Mouse (Mus musculus) CH12.LX (cell line): ENCODE data around the gene Runx2. TPM values are rescaled to one million over a fixed set of nuclear protein-coding genes. Genes with fewer than 3 reads are reported as not detected.

ENCODE experiments used
- DNase-seq: peaks from one replicate; pipeline ENCODE4 v3.0.0-alpha.2; 2013; ENCODE audit errors: extremely low read depth
- H3K27ac ChIP-seq: 2 replicates; pipeline ENCODE4 v1.5.1; 2012; ENCODE audit warnings: low read depth, mild to moderate bottlenecking, control low read depth, moderate library complexity; ENCODE audit not compliant: insufficient read depth
- H3K27me3 ChIP-seq: replicated peaks from 2 replicates; pipeline ENCODE3; 2012; ENCODE audit warnings: inconsistent platforms
- H3K36me3 ChIP-seq, 2 experiments: replicated peaks in 1 of 2; 2 replicates each; pipeline versions ENCODE3 to v1.6.1; 2012; ENCODE audit warnings: inconsistent platforms in 1 of 2, low read length in 1 of 2, mild to moderate bottlenecking in 1 of 2, mixed read lengths in 1 of 2, moderate library complexity in 1 of 2; ENCODE audit not compliant: control insufficient read depth in 1 of 2, insufficient read depth in 1 of 2
- H3K4me1 ChIP-seq, 2 experiments: 2 replicates each; pipeline ENCODE4 v1.6.1; 2012; ENCODE audit warnings: inconsistent platforms in 1 of 2, moderate library complexity in 1 of 2; ENCODE audit not compliant: insufficient read depth in 2 of 2, control insufficient read depth in 1 of 2
- H3K4me2 ChIP-seq: 2 replicates; pipeline ENCODE4 v1.6.1; 2012; ENCODE audit warnings: low read depth, mild to moderate bottlenecking, control low read depth; ENCODE audit not compliant: poor library complexity, insufficient read depth, severe bottlenecking
- H3K4me3 ChIP-seq, 3 experiments: fragments of 150-350 bp in 1 of 3; sonication (generic) in 1 of 3; replicated peaks in 1 of 3; 2 replicates each; pipeline versions ENCODE3 to v1.5.1; 2011 to 2012; ENCODE audit warnings: low read depth in 2 of 3, low read length in 2 of 3, mild to moderate bottlenecking in 2 of 3, moderate library complexity in 2 of 3, control low read depth in 1 of 3, improper control_type of control experiment in 1 of 3, inconsistent platforms in 1 of 3, mixed read lengths in 1 of 3; ENCODE audit not compliant: poor library complexity in 1 of 3
- H3K79me2 ChIP-seq: replicated peaks from 2 replicates; pipeline ENCODE4 v1.6.1; 2012; ENCODE audit warnings: mild to moderate bottlenecking, moderate library complexity; ENCODE audit not compliant: control insufficient read depth, poor library complexity, insufficient read depth, severe bottlenecking; ENCODE audit errors: extremely low read depth
- H3K9ac ChIP-seq: 2 replicates; pipeline ENCODE4 v1.6.1; 2012; ENCODE audit warnings: low read depth, mild to moderate bottlenecking, control low read depth, moderate library complexity; ENCODE audit not compliant: insufficient read depth
- H3K9me3 ChIP-seq: replicated peaks from 2 replicates; pipeline ENCODE3; 2012; ENCODE audit warnings: low read length, inconsistent platforms, mixed read lengths
- BHLHE40 ChIP-seq: IDR thresholded peaks from 2 replicates; pipeline ENCODE4 v1.6.1; 2011; ENCODE audit warnings: mild to moderate bottlenecking, low read depth, low read length, improper control_type of control experiment
- ETS1 ChIP-seq: conservative IDR thresholded peaks from 2 replicates; pipeline ENCODE4 v1.6.1; 2012; ENCODE audit warnings: low read depth, mild to moderate bottlenecking, inconsistent platforms, low read length, improper control_type of control experiment, moderate library complexity
- HCFC1 ChIP-seq: IDR thresholded peaks from 2 replicates; pipeline ENCODE4 v1.6.1; 2012; ENCODE audit warnings: low read depth, mild to moderate bottlenecking, inconsistent platforms, low read length, improper control_type of control experiment
- JUND ChIP-seq: conservative IDR thresholded peaks from 2 replicates; pipeline ENCODE4 v1.6.1; 2011; ENCODE audit warnings: low read depth, low read length, improper control_type of control experiment
- MAFK ChIP-seq: IDR thresholded peaks from 2 replicates; pipeline ENCODE4 v1.6.1; 2011; ENCODE audit warnings: low read length, improper control_type of control experiment; ENCODE audit not compliant: insufficient replicate concordance
- MAX ChIP-seq: IDR thresholded peaks from 2 replicates; pipeline ENCODE4 v1.6.1; 2011; ENCODE audit warnings: low read length, improper control_type of control experiment
- MAZ ChIP-seq: IDR thresholded peaks from 2 replicates; pipeline ENCODE4 v1.6.1; 2012; ENCODE audit warnings: low read depth, mild to moderate bottlenecking, inconsistent platforms, low read length, improper control_type of control experiment, moderate library complexity
- MXI1 ChIP-seq: IDR thresholded peaks from 2 replicates; pipeline ENCODE4 v1.6.1; 2011; ENCODE audit warnings: mild to moderate bottlenecking, low read depth, low read length, improper control_type of control experiment
- POLR2A ChIP-seq: IDR thresholded peaks from 2 replicates; pipeline ENCODE4 v1.6.1; 2011; ENCODE audit warnings: low read depth, mild to moderate bottlenecking, improper control_type of control experiment, low read length
- RAD21 ChIP-seq: IDR thresholded peaks from 2 replicates; pipeline ENCODE4 v1.6.1; 2011; ENCODE audit warnings: low read depth, mild to moderate bottlenecking, low read length, improper control_type of control experiment, moderate library complexity
- SIN3A ChIP-seq: IDR thresholded peaks from 2 replicates; pipeline ENCODE4 v1.6.1; 2012; ENCODE audit warnings: low read length, improper control_type of control experiment, inconsistent platforms
- TCF12 ChIP-seq: IDR thresholded peaks from 2 replicates; pipeline ENCODE4 v1.6.1; 2014; ENCODE audit warnings: low read depth, mild to moderate bottlenecking, inconsistent platforms, low read length, improper control_type of control experiment
- USF1 ChIP-seq: IDR thresholded peaks from 2 replicates; pipeline ENCODE4 v1.6.1; 2014; ENCODE audit warnings: low read depth, mild to moderate bottlenecking, inconsistent platforms, low read length, improper control_type of control experiment
- ZKSCAN1 ChIP-seq: IDR thresholded peaks from 2 replicates; pipeline ENCODE4 v1.6.1; 2012; ENCODE audit warnings: low read depth, inconsistent platforms, low read length, improper control_type of control experiment, borderline replicate concordance
- ZMIZ1 ChIP-seq: IDR thresholded peaks from 2 replicates; pipeline ENCODE4 v1.6.1; 2012; ENCODE audit warnings: low read depth, mild to moderate bottlenecking, inconsistent platforms, low read length, improper control_type of control experiment
- ZNF384 ChIP-seq: IDR thresholded peaks from 2 replicates; pipeline ENCODE4 v1.6.1; 2012; ENCODE audit warnings: low read depth, low read length, improper control_type of control experiment, inconsistent platforms
- dilution Hi-C: fragments of 300-500 bp; cut with MboI; formaldehyde crosslinking; loops from 2 replicates; pipeline ENCODE4 v1.14.3; 2020; ENCODE audit warnings: low sequenced_read_pairs; ENCODE audit not compliant: extremely low pct_unique_long_range_greater_than_20kb, extremely low pct_ligation_motif_present
- in situ Hi-C: fragments of 300-500 bp; cut with MboI; formaldehyde crosslinking; loops from 3 replicates; pipeline ENCODE4 v1.14.3; 2019; ENCODE audit warnings: low sequenced_read_pairs, low pct_ligation_motif_present, low pct_unique_long_range_greater_than_20kb, mixed read lengths
- polyA plus RNA-seq: library from polyadenylated mRNA; unstranded; fragments of >175 nt; gene quantifications from 2 replicates; pipeline ENCODE4 v1.2.1, GENCODE M21; 2012; ENCODE audit warnings: low read depth; ENCODE audit not compliant: insufficient read length
- total RNA-seq, 2 experiments: library from RNA; depleted of rRNA; stranded (reverse); fragments of 300-350 nt in 1 of 2; fragments of >200 nt in 1 of 2; gene quantifications; 2 replicates each; pipeline ENCODE4 v1.2.3; 2012 to 2014

The Runx2 gene
- total and polyA plus RNA-seq, 3 experiments, result 0.70 to 1.4 (median 1.1) TPM

DNA sequence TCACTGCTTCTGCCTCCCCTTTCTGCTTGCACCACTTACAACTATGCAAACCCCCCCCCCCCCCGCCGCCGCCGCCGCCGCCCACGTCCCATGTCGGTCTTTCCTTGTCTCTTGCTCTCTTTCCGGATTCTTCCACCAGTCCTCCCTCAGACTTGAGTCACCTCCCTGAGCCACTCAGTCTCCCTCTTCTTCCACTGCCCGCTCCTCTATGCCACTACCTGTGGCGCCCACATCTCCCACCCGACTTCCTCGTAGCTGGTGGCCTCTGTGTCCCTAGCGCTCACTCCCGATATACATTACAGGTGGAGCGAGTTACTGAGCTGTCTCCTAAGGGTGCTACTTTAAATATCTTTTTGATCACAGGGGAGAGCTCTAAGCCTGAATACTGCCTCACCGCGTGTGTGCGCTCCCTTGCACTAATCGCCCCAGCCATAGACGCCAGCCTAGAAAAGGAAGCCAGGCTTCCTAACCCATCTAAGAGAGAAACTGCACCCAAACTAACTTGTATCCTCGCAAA, 76.4 kb downstream of the Runx2 start:
- Histone ChIP-seq H3K9ac (no peak overlapping the region), H3K27me3 (peaks cover 12% of the 10 kb centered on the region), H3K27ac (no peak overlapping the region), H3K79me2 (no peaks in the 10 kb centered on the region), H3K4me2 (no peak overlapping the region), H3K36me3 (no peaks in the 10 kb centered on the region), H3K4me1 (peaks cover 6 to 10% of the 10 kb centered on the region in 2 experiments), H3K4me3 (no peak overlapping the region), H3K9me3 (peaks cover 8% of the 10 kb centered on the region)
- dilution Hi-C loops, result no loop called here
- no peak for DNase-seq
- in situ Hi-C loops, result loop anchor here (10.0 to 25.0 kb wide), 4 partner anchors 273 to 649 kb away; no protein-coding TSS in a partner anchor
- TF ChIP-seq POLR2A (no peak), MXI1 (no peak), BHLHE40 (no peak), HCFC1 (no peak), USF1 (no peak), TCF12 (no peak), RAD21 (no peak), ZNF384 (no peak), MAX (no peak), SIN3A (no peak), MAZ (no peak), JUND (no peak), ZKSCAN1 (no peak), ETS1 (no peak)

DNA sequence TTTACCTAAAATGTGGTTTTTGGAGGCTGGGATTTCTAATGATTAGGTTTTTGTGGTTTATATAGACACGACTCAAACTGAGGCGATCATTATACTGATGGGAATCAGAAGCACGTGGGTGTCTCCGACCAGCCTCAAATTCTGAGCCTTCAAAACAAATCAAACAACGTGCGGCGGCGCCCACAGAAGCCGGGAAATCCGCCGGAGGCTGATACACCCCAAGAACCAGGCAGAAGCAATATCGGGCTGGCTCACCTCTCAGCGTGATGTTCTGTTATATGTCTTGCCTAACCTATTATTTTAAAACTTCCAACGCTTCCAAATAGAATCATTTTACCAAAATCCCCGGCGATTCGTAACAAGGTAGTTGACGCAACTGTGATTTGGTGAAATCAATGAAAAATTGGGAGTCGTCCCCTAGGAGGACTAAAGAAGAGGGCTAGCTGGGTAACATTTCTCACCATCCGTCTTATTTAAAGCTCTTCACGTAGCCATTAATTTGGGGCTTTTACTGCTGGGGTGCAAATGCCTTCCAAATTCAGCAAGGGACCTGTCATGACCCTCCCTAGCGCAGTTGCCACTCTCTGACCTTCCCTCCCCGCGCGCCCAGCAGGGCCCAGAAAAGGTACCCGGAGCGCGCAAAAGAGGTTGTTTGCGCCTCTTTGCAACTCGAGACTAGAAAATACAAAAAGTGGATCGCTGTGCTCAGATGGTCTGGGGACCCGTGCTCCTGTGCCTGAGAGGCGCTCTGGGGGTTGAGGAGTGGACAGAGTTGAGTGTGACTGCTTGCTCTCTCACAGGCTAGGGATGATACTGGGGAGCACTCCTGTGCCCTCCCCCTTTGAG, 77.1 kb downstream of the Runx2 start:
- Histone ChIP-seq H3K27ac (no peak overlapping the region), H3K4me3 (no peak overlapping the region), H3K9me3 (peaks cover 8% of the 10 kb centered on the region), H3K9ac (no peak overlapping the region), H3K79me2 (no peaks in the 10 kb centered on the region), H3K27me3 (peaks cover 12% of the 10 kb centered on the region), H3K4me2 (no peak overlapping the region), H3K36me3 (no peaks in the 10 kb centered on the region), H3K4me1 (peaks cover 6 to 10% of the 10 kb centered on the region in 2 experiments)
- TF ChIP-seq ZKSCAN1 (no peak), ZMIZ1 (no peak), MAFK (no peak), MAZ (no peak)
- in situ Hi-C loops (loop anchor here (10.0 to 25.0 kb wide), 4 partner anchors 273 to 650 kb away; no protein-coding TSS in a partner anchor), dilution Hi-C loops (no loop called here)
- no peak for DNase-seq
